ENCODE assay signal across 8 mouse cellular contexts in the genomic region with DNA sequence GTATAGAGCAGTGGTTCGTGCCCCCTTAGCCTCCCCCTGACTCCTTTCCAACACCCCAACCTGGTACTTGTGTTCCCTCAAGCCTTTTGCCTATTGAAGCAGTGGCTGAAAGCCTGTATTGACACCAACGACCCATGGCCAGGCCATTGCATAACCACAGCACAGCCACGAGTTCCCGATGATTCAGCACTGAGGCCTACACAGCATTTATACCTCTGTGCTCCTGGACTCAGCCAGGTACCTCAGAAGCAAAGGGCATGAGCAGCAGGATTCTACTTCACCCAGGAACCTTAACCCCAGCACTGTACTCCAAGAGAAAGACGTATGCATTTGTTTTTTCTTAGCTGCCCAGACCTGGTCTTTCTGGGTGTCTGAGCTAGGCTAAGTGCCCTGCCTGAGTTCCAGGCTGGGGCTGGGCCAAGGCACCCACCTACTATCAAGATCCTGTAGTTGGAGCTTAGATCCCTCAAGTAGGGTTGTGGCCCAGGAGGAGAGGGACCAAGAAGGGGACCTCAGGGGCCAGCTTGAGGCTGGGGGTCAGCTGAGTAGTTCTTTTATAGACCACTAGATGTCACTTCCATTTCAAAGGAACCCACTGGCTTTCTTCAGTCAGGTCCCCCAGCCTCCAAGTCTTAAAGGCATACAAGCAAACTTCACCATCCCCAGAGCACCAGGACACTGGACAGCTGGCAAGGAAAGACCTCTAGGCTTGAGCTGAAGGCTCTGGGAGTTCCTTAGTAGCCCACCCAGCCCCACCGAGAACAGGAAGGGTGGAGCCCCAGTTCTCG.
A peak's percentile ranks its signal among the peaks of the same experiment; 100 is the strongest.
DNase-seq lines count a peak whose midpoint lies in the region; ATAC-seq and TF ChIP-seq lines count a peak whose summit lies in the region.

No protein-coding gene starts in this region.

- no peak for TF ChIP-seq POLR2A in bone marrow, adult 2 months (IDR thresholded peaks at IDR 0.05; ENCODE audit: borderline replicate concordance, control insufficient read depth, low read depth, low read length)
- no peak for TF ChIP-seq POLR2A in olfactory bulb, adult 2 months (IDR thresholded peaks at IDR 0.05; ENCODE audit: insufficient read depth, low read depth, low read length)

- no peaks in the 10 kb centered on the region for H3K4me1 ChIP-seq in hindbrain, embryonic 14.5 days (replicated peaks; ENCODE audit: control insufficient read depth, insufficient read depth, low read length)
- no peaks in the 10 kb centered on the region for H3K4me1 ChIP-seq in hindbrain, embryonic 16.5 days (ENCODE audit: control insufficient read depth, insufficient read depth, low read depth, low read length)
- H3K4me1 ChIP-seq in bone marrow, adult 2 months (ENCODE audit: control insufficient read depth, insufficient read depth, low read length) = no peaks in the 10 kb centered on the region; the same call in 1 of the 2 replicates
- H3K4me1 ChIP-seq in olfactory bulb, adult 2 months (ENCODE audit: control insufficient read depth, insufficient read depth, low read length) = peaks cover 4% of the 10 kb centered on the region; the same call in 1 of the 2 replicates

- ATAC-seq in hindbrain, embryonic 14.5 days (ENCODE audit: low FRiP score) = no peak; the same call in 1 of the 2 replicates
- no peak for ATAC-seq in hindbrain, embryonic 16.5 days

- H3K36me3 ChIP-seq in hindbrain, embryonic 14.5 days (replicated peaks; ENCODE audit: control insufficient read depth, insufficient read depth) = no peaks in the 10 kb centered on the region
- H3K36me3 ChIP-seq in hindbrain, embryonic 16.5 days (ENCODE audit: control insufficient read depth, insufficient read depth, low read length) = no peaks in the 10 kb centered on the region

- no peak overlapping the region for H3K4me2 ChIP-seq in hindbrain, embryonic 14.5 days (replicated peaks)
- H3K4me2 ChIP-seq in hindbrain, embryonic 16.5 days (ENCODE audit: low read length) = no peak overlapping the region

- TF ChIP-seq CTCF in bone marrow, adult 2 months (IDR thresholded peaks at IDR 0.05; ENCODE audit: control insufficient read depth, insufficient read depth, low read length) = 0 out of 2 replicates have a peak, but pooled peaks have one; percentile 4
- 0 out of 2 replicates have a peak, but pooled peaks have one; percentile 11 for TF ChIP-seq CTCF in olfactory bulb, adult 2 months (IDR thresholded peaks at IDR 0.05; ENCODE audit: insufficient read depth, low read depth, low read length)

- WGBS in hindbrain, embryonic 14.5 days = 88% methylated on average over 7 of the region's 7 CpGs
- 86% methylated on average over 7 of the region's 7 CpGs for WGBS in hindbrain, embryonic 16.5 days
- WGBS in bone marrow, adult 2 months = 28% methylated on average over 7 of the region's 7 CpGs
- 84% methylated on average over 7 of the region's 7 CpGs for WGBS in olfactory bulb, adult 2 months

- H3K9ac ChIP-seq in hindbrain, embryonic 14.5 days = no peak overlapping the region
- H3K9ac ChIP-seq in hindbrain, embryonic 16.5 days (ENCODE audit: low read depth, low read length) = no peak overlapping the region

- H3K27ac ChIP-seq in hindbrain, embryonic 14.5 days = no peak overlapping the region
- H3K27ac ChIP-seq in hindbrain, embryonic 16.5 days (ENCODE audit: low read depth, low read length) = no peak overlapping the region
- H3K27ac ChIP-seq in bone marrow, adult 2 months (ENCODE audit: control insufficient read depth, insufficient read depth, low read depth, low read length, poor library complexity) = no peak overlapping the region
- no peak overlapping the region for H3K27ac ChIP-seq in olfactory bulb, adult 2 months (ENCODE audit: insufficient read depth, low read depth, low read length)

- DNase-seq in hindbrain, embryonic 14.5 days (ENCODE audit: low spot score) = peak; percentile 33
- DNase-seq in kidney, postnatal 25 days = peak; percentile 75 to 90
- DNase-seq in spleen, postnatal 14 days (ENCODE audit: low spot score in 2 of 2) = no peak
- DNase-seq in urinary bladder, postnatal 4 days (ENCODE audit: low spot score in 2 of 2) = no peak
- DNase-seq in frontal cortex, postnatal 14 days (ENCODE audit: low spot score in 2 of 2) = no peak

- H3K9me3 ChIP-seq in hindbrain, embryonic 14.5 days (ENCODE audit: control insufficient read depth, low read length) = no peaks in the 10 kb centered on the region
- H3K9me3 ChIP-seq in hindbrain, embryonic 16.5 days (ENCODE audit: control insufficient read depth, low read length) = no peaks in the 10 kb centered on the region

- H3K4me3 ChIP-seq in hindbrain, embryonic 14.5 days (replicated peaks; ENCODE audit: low read length) = no peak overlapping the region
- H3K4me3 ChIP-seq in hindbrain, embryonic 16.5 days (ENCODE audit: low read length) = no peak overlapping the region
- H3K4me3 ChIP-seq in bone marrow, adult 2 months (replicated peaks; ENCODE audit: control insufficient read depth, low read depth, low read length) = no peak overlapping the region
- no peak overlapping the region for H3K4me3 ChIP-seq in olfactory bulb, adult 2 months (ENCODE audit: insufficient read depth, low read depth, low read length)

- H3K27me3 ChIP-seq in hindbrain, embryonic 14.5 days (ENCODE audit: control insufficient read depth, insufficient read depth, low read length) = no peaks in the 10 kb centered on the region
- H3K27me3 ChIP-seq in hindbrain, embryonic 16.5 days (replicated peaks; ENCODE audit: control insufficient read depth, insufficient read depth, low read length) = no peaks in the 10 kb centered on the region

Comparison
In these comparisons a context has a peak if more than half of its experiments do, and no peak if none do; other contexts are left out.
1. DNase-seq: peak in hindbrain, embryonic 14.5 days (single experiment) and kidney, postnatal 25 days (2 of 2); none in spleen, postnatal 14 days (0 of 2), urinary bladder, postnatal 4 days (0 of 2) and frontal cortex, postnatal 14 days (0 of 2).